Mouse (Mus musculus): ENCODE measurements at regions not wholly inside any gene's neighbourhood (a gene's known extent, or its start where the extent isn't known, plus 50 kb on each side); places are given as distances from the start of the nearest gene placed in this dataset.
A peak's percentile ranks its signal among the peaks of the same experiment; 100 is the strongest.

- H3K9ac ChIP-seq (ENCODE audit: low read length): no peak overlapping the region
- H3K27ac ChIP-seq (ENCODE audit: low read length): no peak overlapping the region; the same call in 1 of the 2 replicates
- WGBS: 74% methylated on average over 6 of the region's 6 CpGs
- H3K4me1 ChIP-seq (ENCODE audit: control insufficient read depth, insufficient read depth, low read length): no peaks in the 10 kb centered on the region
- ATAC-seq (ENCODE audit: insufficient read depth, low FRiP score): peak; percentile 79
- no peaks in the 10 kb centered on the region for H3K36me3 ChIP-seq (ENCODE audit: control insufficient read depth, insufficient read depth, low read length)
- H3K27me3 ChIP-seq (ENCODE audit: control insufficient read depth, insufficient read depth, low read length): no peaks in the 10 kb centered on the region
- no peak overlapping the region for H3K4me2 ChIP-seq (ENCODE audit: low read depth, low read length)
- no peak overlapping the region for H3K4me3 ChIP-seq (replicated peaks; ENCODE audit: low read length)
- no peaks in the 10 kb centered on the region for H3K9me3 ChIP-seq (replicated peaks; ENCODE audit: control insufficient read depth, low read length)
These were observed 58.1 kb upstream of the Tenm3 start for GRCm38 (mm10) chr8:48901668-48902406.

GRCm38 (mm10) chr8:48896687-48897086 is 52.9 kb upstream of the Tenm3 start:
- WGBS: 81% methylated on average over 2 of the region's 2 CpGs
- Histone ChIP-seq H3K9me3 (replicated peaks; ENCODE audit: control insufficient read depth, low read length) (no peaks in the 10 kb centered on the region), H3K36me3 (ENCODE audit: control insufficient read depth, insufficient read depth, low read length) (no peaks in the 10 kb centered on the region), H3K4me2 (ENCODE audit: low read depth, low read length) (no peak overlapping the region), H3K9ac (ENCODE audit: low read length) (no peak overlapping the region), H3K4me3 (replicated peaks; ENCODE audit: low read length) (no peak overlapping the region), H3K4me1 (ENCODE audit: control insufficient read depth, insufficient read depth, low read length) (no peaks in the 10 kb centered on the region), H3K27ac (ENCODE audit: low read length) (no peak overlapping the region), H3K27me3 (ENCODE audit: control insufficient read depth, insufficient read depth, low read length) (no peaks in the 10 kb centered on the region)
- no peak for ATAC-seq (ENCODE audit: insufficient read depth, low FRiP score)

- no peak for ATAC-seq (ENCODE audit: insufficient read depth, low FRiP score)
- Histone ChIP-seq H3K27me3 (ENCODE audit: control insufficient read depth, insufficient read depth, low read length) (no peaks in the 10 kb centered on the region), H3K27ac (ENCODE audit: low read length) (no peak overlapping the region), H3K4me2 (ENCODE audit: low read depth, low read length) (no peak overlapping the region), H3K36me3 (ENCODE audit: control insufficient read depth, insufficient read depth, low read length) (no peaks in the 10 kb centered on the region), H3K9ac (ENCODE audit: low read length) (no peak overlapping the region), H3K9me3 (replicated peaks; ENCODE audit: control insufficient read depth, low read length) (no peaks in the 10 kb centered on the region), H3K4me3 (replicated peaks; ENCODE audit: low read length) (no peak overlapping the region), H3K4me1 (ENCODE audit: control insufficient read depth, insufficient read depth, low read length) (no peaks in the 10 kb centered on the region)
- 71% methylated on average over 7 of the region's 7 CpGs for WGBS
These were observed 52.5 kb upstream of the Tenm3 start for GRCm38 (mm10) chr8:48896251-48896650.

- Histone ChIP-seq H3K27me3 (ENCODE audit: control insufficient read depth, insufficient read depth, low read length) (no peaks in the 10 kb centered on the region), H3K27ac (ENCODE audit: low read length) (no peak overlapping the region), H3K36me3 (ENCODE audit: control insufficient read depth, insufficient read depth, low read length) (no peaks in the 10 kb centered on the region), H3K4me3 (replicated peaks; ENCODE audit: low read length) (no peak overlapping the region), H3K4me2 (ENCODE audit: low read depth, low read length) (no peak overlapping the region), H3K9me3 (replicated peaks; ENCODE audit: control insufficient read depth, low read length) (no peaks in the 10 kb centered on the region), H3K4me1 (ENCODE audit: control insufficient read depth, insufficient read depth, low read length) (no peaks in the 10 kb centered on the region), H3K9ac (ENCODE audit: low read length) (no peak overlapping the region)
- 65% methylated on average over 8 of the region's 8 CpGs for WGBS
- ATAC-seq (ENCODE audit: insufficient read depth, low FRiP score): no peak
These were observed 51.8 kb upstream of the Tenm3 start for GRCm38 (mm10) chr8:48895586-48895985.

Data from stomach, embryonic 16.5 days (tissue).